Mouse (Mus musculus) cerebellum, adult 9-10 months (tissue): Measurements from ENCODE around the gene Bglap2.
A peak's percentile ranks its signal among the peaks of the same experiment; 100 is the strongest.
"Not testable (repeated sequence)": the region's sequence is repeated elsewhere in the genome, so short reads cannot be mapped to it uniquely, and the experiment has no call there.

Experiments
- DNase-seq: peaks from one replicate; pipeline ENCODE4 v3.0.0; 2022

Gene Bglap2

GRCm38 (mm10) chr3:88378599-88378998, at the start of gene Bglap2:
Gene Bglap2, minus strand, starts transcription at chr3:88378699.
- DNase-seq: not testable (repeated sequence)

- DNase-seq: no peak
These were observed 48.9 kb upstream of the Bglap2 start for GRCm38 (mm10) chr3:88427342-88427905.

GRCm38 (mm10) chr3:88425708-88426420, 47.4 kb upstream of the Bglap2 start:
- DNase-seq: no peak

- DNase-seq: no peak
These were observed 46.8 kb upstream of the Bglap2 start for GRCm38 (mm10) chr3:88425330-88425689.

GRCm38 (mm10) chr3:88424605-88425329, 46.3 kb upstream of the Bglap2 start, which contains the start of gene Slc25a44:
Gene Slc25a44, minus strand, starts transcription at chr3:88425139.
- DNase-seq: peak; percentile 99

- peak; percentile 77 for DNase-seq
These were observed 43.7 kb upstream of the Bglap2 start for GRCm38 (mm10) chr3:88422020-88422720.

- DNase-seq: no peak
These were observed 42.3 kb upstream of the Bglap2 start for GRCm38 (mm10) chr3:88420771-88421170.

- DNase-seq: no peak
These were observed 39.5 kb upstream of the Bglap2 start for GRCm38 (mm10) chr3:88418016-88418415.

- no peak for DNase-seq
These were observed 37.2 kb upstream of the Bglap2 start for GRCm38 (mm10) chr3:88415668-88416067.

GRCm38 (mm10) chr3:88412636-88413035, 34.1 kb upstream of the Bglap2 start:
- no peak for DNase-seq

GRCm38 (mm10) chr3:88411681-88412080, 33.2 kb upstream of the Bglap2 start:
- DNase-seq: no peak

GRCm38 (mm10) chr3:88410645-88411031, 32.1 kb upstream of the Bglap2 start:
- DNase-seq: no peak

- peak; percentile 86 for DNase-seq
These were observed 31.5 kb upstream of the Bglap2 start, which contains the start of gene Pmf1 for GRCm38 (mm10) chr3:88409741-88410644. Gene Pmf1, minus strand, starts transcription at chr3:88410331.

- DNase-seq: no peak
These were observed 30.5 kb upstream of the Bglap2 start for GRCm38 (mm10) chr3:88408953-88409352.

GRCm38 (mm10) chr3:88407529-88407928, 29.0 kb upstream of the Bglap2 start:
- no peak for DNase-seq

- peak; percentile 79 for DNase-seq
These were observed 28.6 kb upstream of the Bglap2 start for GRCm38 (mm10) chr3:88407090-88407489.

GRCm38 (mm10) chr3:88403522-88404230, 25.2 kb upstream of the Bglap2 start:
- no peak for DNase-seq

GRCm38 (mm10) chr3:88398666-88399065, 20.2 kb upstream of the Bglap2 start:
- peak; percentile 91 for DNase-seq

GRCm38 (mm10) chr3:88395742-88396141, 17.2 kb upstream of the Bglap2 start:
- DNase-seq: no peak

- DNase-seq: no peak
These were observed 16.8 kb upstream of the Bglap2 start for GRCm38 (mm10) chr3:88395288-88395687.

- DNase-seq: no peak
These were observed 15.4 kb upstream of the Bglap2 start for GRCm38 (mm10) chr3:88393776-88394375.
